ENCODE assay signal across 22 mouse cellular contexts in the genomic region with DNA sequence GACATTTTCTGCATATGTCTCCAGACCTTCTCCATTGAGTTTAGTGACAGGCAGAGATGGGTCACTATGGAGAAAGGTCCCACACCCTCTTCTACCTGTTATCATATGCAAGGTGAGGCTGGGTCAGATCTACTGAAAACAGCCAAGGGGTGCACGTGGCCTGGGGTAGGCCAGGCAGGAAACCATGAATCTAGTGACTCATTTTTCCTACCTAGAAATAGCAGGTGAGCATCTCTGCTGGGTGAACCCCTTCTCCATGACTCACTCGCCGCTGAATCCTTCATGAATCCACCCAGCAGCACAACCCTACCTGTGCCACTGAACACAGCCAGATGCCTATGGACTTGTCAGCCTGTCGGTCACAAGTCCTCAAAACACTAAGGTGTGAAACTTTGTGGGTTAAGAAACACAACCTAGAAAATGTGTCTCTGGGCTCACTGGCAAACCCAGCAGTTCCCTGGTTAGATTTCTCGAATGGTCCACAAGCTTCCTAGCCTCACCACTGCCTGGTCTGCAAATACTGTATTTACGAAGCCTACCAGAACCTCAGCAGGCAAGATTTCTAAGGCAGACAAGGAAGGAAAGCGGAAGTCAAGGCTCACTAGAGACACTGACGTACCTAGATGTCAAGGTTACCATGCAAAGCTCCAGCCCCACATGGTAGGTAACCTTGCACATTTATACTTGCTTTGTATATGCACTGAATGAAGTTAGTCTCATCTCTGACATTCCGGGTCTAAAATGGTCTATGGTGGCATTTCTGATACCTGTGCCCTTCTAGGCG. TPM values are rescaled to one million over a fixed set of nuclear protein-coding genes. Genes with fewer than 3 reads are reported as not detected.
DNase-seq lines count a peak whose midpoint lies in the region; ATAC-seq lines count a peak whose summit lies in the region.
"Had no signal": no experiment of that assay in that cellular context is flagged by ENCODE, and none has a peak within 500 bp of the region (broad histone marks: within the 10 kb centered on the region; RNA-seq: fewer than 3 reads in every experiment).

No protein-coding gene starts in this region.

- H3K27ac ChIP-seq in limb, embryonic 13.5 days: peak overlapping the region; percentile 87; the same call in 1 of the 2 replicates
- H3K27ac ChIP-seq in limb, embryonic 10.5 days: no peak overlapping the region
- no peak overlapping the region for H3K27ac ChIP-seq in heart, embryonic 11.5 days (ENCODE audit: low read depth, low read length)
- H3K27ac ChIP-seq: embryonic facial prominence, embryonic 10.5 days; heart, embryonic 15.5 days; hindbrain, embryonic 10.5 days; liver, embryonic 15.5 days; midbrain, embryonic 15.5 days had no signal

- H3K4me1 ChIP-seq in limb, embryonic 13.5 days: peaks cover 36% of the 10 kb centered on the region
- peaks cover 24% of the 10 kb centered on the region for H3K4me1 ChIP-seq in limb, embryonic 10.5 days
- H3K4me1 ChIP-seq in heart, embryonic 11.5 days (ENCODE audit: control insufficient read depth, insufficient read depth, low read length): peaks cover 13% of the 10 kb centered on the region
- H3K4me1 ChIP-seq: midbrain, embryonic 15.5 days had no signal

- ATAC-seq in limb, embryonic 13.5 days (ENCODE audit: low FRiP score, low read depth): no peak
- ATAC-seq in activated CD4-positive, CD25-positive, alpha-beta regulatory T cell, adult 4 months: peak; percentile 27
- no peak for ATAC-seq in heart, embryonic 11.5 days (replicated peaks; ENCODE audit: insufficient number of reproducible peaks, low FRiP score, low TSS enrichment)
- ATAC-seq: midbrain, embryonic 15.5 days; Patski had no signal

- no peak overlapping the region for H3K4me2 ChIP-seq in limb, embryonic 13.5 days (replicated peaks)
- H3K4me2 ChIP-seq in heart, embryonic 11.5 days: no peak overlapping the region
- H3K4me2 ChIP-seq: heart, embryonic 15.5 days; liver, embryonic 15.5 days; midbrain, embryonic 15.5 days had no signal

- WGBS in limb, embryonic 13.5 days: 91% methylated on average over 10 of the region's 10 CpGs
- WGBS in limb, embryonic 10.5 days: 93% methylated on average over 10 of the region's 10 CpGs
- WGBS in heart, embryonic 11.5 days (ENCODE audit: insufficient replicate concordance): 85% methylated on average over 10 of the region's 10 CpGs

- no peak overlapping the region for H3K4me3 ChIP-seq in limb, embryonic 13.5 days
- no peak overlapping the region for H3K4me3 ChIP-seq in limb, embryonic 10.5 days
- no peak overlapping the region for H3K4me3 ChIP-seq in heart, embryonic 11.5 days (ENCODE audit: low read depth, low read length)
- H3K4me3 ChIP-seq: embryonic facial prominence, embryonic 10.5 days; heart, embryonic 15.5 days; hindbrain, embryonic 10.5 days; layer of hippocampus, adult 2 months; liver, embryonic 15.5 days; midbrain, embryonic 15.5 days; myocyte had no signal

- no peak overlapping the region for H3K9ac ChIP-seq in limb, embryonic 13.5 days
- no peak overlapping the region for H3K9ac ChIP-seq in heart, embryonic 11.5 days (ENCODE audit: low read depth, low read length)
- H3K9ac ChIP-seq: heart, embryonic 15.5 days; liver, embryonic 15.5 days; midbrain, embryonic 15.5 days had no signal

- no peak for DNase-seq in limb, embryonic 10.5 days (ENCODE audit: low spot score)
- peak; percentile 76 to 77 for DNase-seq in B cell, adult 2 months
- DNase-seq in natural killer cell, adult 2 months (ENCODE audit: low spot score in 2 of 2): peak; percentile 37 to 74
- no peak for DNase-seq in cerebellum, postnatal 25 days
- DNase-seq in embryo, embryonic 9.5 days (ENCODE audit: extremely low spot score): no peak
- DNase-seq: adrenal gland, postnatal 14 days; cerebellum, adult 11-12 months; heart, adult 18-20 months; kidney, adult 8-10 months; kidney, postnatal 14 days; retina, postnatal 1 day had no signal

- no peaks in the 10 kb centered on the region for H3K27me3 ChIP-seq in limb, embryonic 13.5 days
- H3K27me3 ChIP-seq in limb, embryonic 10.5 days (ENCODE audit: low read depth, poor library complexity, severe bottlenecking): no peaks in the 10 kb centered on the region
- H3K27me3 ChIP-seq in heart, embryonic 11.5 days (ENCODE audit: control insufficient read depth, insufficient read depth, low read length): no peaks in the 10 kb centered on the region
- H3K27me3 ChIP-seq: heart, embryonic 15.5 days; liver, embryonic 15.5 days; midbrain, embryonic 15.5 days; Patski had no signal

- no peaks in the 10 kb centered on the region for H3K36me3 ChIP-seq in limb, embryonic 13.5 days
- H3K36me3 ChIP-seq in limb, embryonic 10.5 days: no peaks in the 10 kb centered on the region
- H3K36me3 ChIP-seq in heart, embryonic 11.5 days (ENCODE audit: control insufficient read depth, insufficient read depth, low read length): no peaks in the 10 kb centered on the region
- H3K36me3 ChIP-seq: embryonic facial prominence, embryonic 10.5 days; heart, embryonic 15.5 days; hindbrain, embryonic 10.5 days; liver, embryonic 15.5 days; midbrain, embryonic 15.5 days had no signal

- no peaks in the 10 kb centered on the region for H3K9me3 ChIP-seq in limb, embryonic 13.5 days
- H3K9me3 ChIP-seq in limb, embryonic 10.5 days (replicated peaks): no peaks in the 10 kb centered on the region
- no peaks in the 10 kb centered on the region for H3K9me3 ChIP-seq in heart, embryonic 11.5 days (replicated peaks; ENCODE audit: control insufficient read depth, low read length)
- H3K9me3 ChIP-seq: embryonic facial prominence, embryonic 10.5 days; heart, embryonic 15.5 days; hindbrain, embryonic 10.5 days; liver, embryonic 15.5 days; midbrain, embryonic 15.5 days had no signal

RNA-seq across cellular contexts. Expression of gene Snx9, which starts 37.7 kb away (rescaled TPM):
- 27.6 and 28.3 TPM in 2 replicates for polyA plus RNA-seq in limb, embryonic 13.5 days (2015; fragmentation: Nextera tagmentation; extraction: Ambion mirVana)
- 18.4 and 19.4 TPM in 2 replicates for polyA plus RNA-seq in limb, embryonic 10.5 days (2016; fragmentation: Nextera tagmentation; extraction: Ambion mirVana)
- polyA plus RNA-seq in activated CD4-positive, CD25-positive, alpha-beta regulatory T cell, adult 4 months (2017; shearing (Covaris generic)): 1 to 10 TPM; 4.8 to 7.7 TPM
- polyA plus RNA-seq in heart, embryonic 11.5 days (2014; fragmentation: Nextera tagmentation; extraction: Ambion mirVana): 26.5 and 26.9 TPM in 2 replicates

Comparison
In these comparisons a context has a peak if more than half of its experiments do, and no peak if none do; other contexts are left out.
1. DNase-seq: peak in B cell, adult 2 months (2 of 2) and natural killer cell, adult 2 months (2 of 2); none in limb, embryonic 10.5 days (single experiment), cerebellum, postnatal 25 days (0 of 2) and embryo, embryonic 9.5 days (single experiment).